Mouse (Mus musculus) liver, embryonic 15.5 days (tissue): ENCODE results near the gene Cck. TPM values are rescaled to one million over a fixed set of nuclear protein-coding genes. Genes with fewer than 3 reads are reported as not detected.

Source experiments
- ATAC-seq: fragments of 200-750 bp; cut with Nextera tagmentation; 2 replicates; pipeline ENCODE4 v1.8.0; 2017; ENCODE audit warnings: moderate number of reproducible peaks, mild to moderate bottlenecking, moderate library complexity; ENCODE audit not compliant: insufficient read depth
- H3K27ac ChIP-seq: fragments of 300-500 bp; sonication (generic); replicated peaks from 2 replicates; pipeline ENCODE4 v1.5.1; 2015; ENCODE audit warnings: mild to moderate bottlenecking, inconsistent platforms
- H3K27me3 ChIP-seq: fragments of 300-500 bp; sonication (generic); 2 replicates; pipeline ENCODE4 v1.6.1; 2015; ENCODE audit warnings: mild to moderate bottlenecking, inconsistent platforms
- H3K36me3 ChIP-seq: fragments of 300-500 bp; sonication (generic); replicated peaks from 2 replicates; pipeline ENCODE4 v1.6.1; 2015; ENCODE audit warnings: moderate library complexity, mild to moderate bottlenecking, inconsistent platforms
- H3K4me1 ChIP-seq: fragments of 300-500 bp; sonication (generic); replicated peaks from 2 replicates; pipeline ENCODE4 v1.6.1; 2015; ENCODE audit warnings: inconsistent platforms
- H3K4me2 ChIP-seq: fragments of 300-500 bp; sonication (generic); 2 replicates; pipeline ENCODE4 v1.6.1; 2015; ENCODE audit warnings: moderate library complexity, mild to moderate bottlenecking, inconsistent platforms
- H3K4me3 ChIP-seq: fragments of 300-500 bp; sonication (generic); replicated peaks from 2 replicates; pipeline ENCODE4 v1.5.1; 2015; ENCODE audit warnings: mild to moderate bottlenecking, inconsistent platforms
- H3K9ac ChIP-seq: fragments of 300-500 bp; sonication (generic); 2 replicates; pipeline ENCODE4 v1.6.1; 2015; ENCODE audit warnings: moderate library complexity, mild to moderate bottlenecking, inconsistent platforms
- H3K9me3 ChIP-seq: fragments of 300-500 bp; sonication (generic); replicated peaks from 2 replicates; pipeline ENCODE4 v1.6.1; 2016; ENCODE audit warnings: inconsistent platforms
- WGBS: fragments of 180-500 bp; shearing (Covaris S2); methylation state at CpG from one replicate; pipeline ENCODE4 v1.1.7; 2015; ENCODE audit warnings: mixed read lengths; ENCODE audit not compliant: insufficient replicate concordance; 5-methylcytosine and 5-hydroxymethylcytosine counted together
- polyA plus RNA-seq: library from polyadenylated mRNA; unstranded; fragments of >200 nt; fragmentation: Nextera tagmentation; extraction: Ambion mirVana; gene quantifications from 2 replicates; pipeline ENCODE4 v1.2.1, GENCODE M21; 2015

Cck gene
- 0.17 and 0.32 TPM in 2 replicates for polyA plus RNA-seq

DNA sequence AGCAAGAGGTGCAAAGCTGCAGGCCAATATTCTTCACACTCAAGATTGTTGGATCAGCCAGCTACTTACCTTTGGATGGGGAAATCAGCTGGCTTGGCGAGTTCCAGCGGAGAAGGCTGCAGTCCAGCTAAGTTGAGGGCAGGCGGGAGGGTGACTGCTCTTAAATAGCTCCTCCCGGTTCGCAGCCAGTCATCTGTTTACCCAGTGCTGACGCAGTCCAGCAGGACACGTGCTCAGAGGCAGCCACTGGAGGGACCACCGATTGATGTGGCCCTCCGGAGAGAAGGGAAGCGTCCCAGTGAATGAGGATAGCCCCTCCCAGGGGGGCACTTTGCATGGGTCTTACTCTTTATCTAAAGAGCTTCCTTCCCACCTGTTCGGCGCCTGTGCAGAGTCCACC is at the start of gene Cck:
TSS of gene Cck (minus strand) at position 166 of the 400 bp plus-strand sequence.
- no peak within 1 kb of the TSS for H3K4me2 ChIP-seq

DNA sequence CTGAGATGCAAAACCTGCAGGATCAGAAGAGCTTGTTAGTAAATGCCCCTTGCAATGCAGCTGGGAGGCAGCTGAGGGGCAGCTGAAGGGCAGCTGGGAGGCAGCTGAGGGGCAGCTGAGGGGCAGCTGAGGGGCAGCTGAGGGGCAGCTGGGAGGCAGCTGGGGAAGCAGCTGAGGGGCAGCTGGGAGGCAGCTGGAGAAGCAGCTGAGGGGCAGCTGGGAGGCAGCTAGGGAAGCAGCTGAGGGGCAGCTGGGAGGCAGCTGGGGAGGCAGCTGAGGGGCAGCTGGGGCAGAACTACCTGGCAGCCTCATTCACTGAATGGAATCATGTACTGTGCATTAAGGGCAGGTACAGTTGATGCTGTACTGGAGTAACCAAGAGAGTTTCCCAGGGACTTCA is 46.0 kb upstream of the Cck start:
- Histone ChIP-seq H3K27ac (no peak overlapping the region), H3K4me1 (no peaks in the 10 kb centered on the region), H3K9ac (no peak overlapping the region), H3K36me3 (no peaks in the 10 kb centered on the region), H3K4me3 (no peak overlapping the region), H3K9me3 (no peaks in the 10 kb centered on the region), H3K27me3 (no peaks in the 10 kb centered on the region), H3K4me2 (no peak overlapping the region)
- ATAC-seq = no peak; the same call in 1 of the 2 replicates

More for the DNA sequence above, at the start of gene Cck:
- Histone ChIP-seq H3K9ac (no peak within 1 kb of the TSS), H3K4me1 (peaks cover 6% of the 10 kb centered on the region; the same call in 1 of the 2 replicates), H3K27ac (no peak within 1 kb of the TSS), H3K9me3 (no peaks in the 10 kb centered on the region), H3K36me3 (no peaks in the 10 kb centered on the region), H3K27me3 (peaks cover 60% of the 10 kb centered on the region), H3K4me3 (no peak within 1 kb of the TSS)
- 5% methylated on average over 12 of the region's 12 CpGs for WGBS
- no peak for ATAC-seq

DNA sequence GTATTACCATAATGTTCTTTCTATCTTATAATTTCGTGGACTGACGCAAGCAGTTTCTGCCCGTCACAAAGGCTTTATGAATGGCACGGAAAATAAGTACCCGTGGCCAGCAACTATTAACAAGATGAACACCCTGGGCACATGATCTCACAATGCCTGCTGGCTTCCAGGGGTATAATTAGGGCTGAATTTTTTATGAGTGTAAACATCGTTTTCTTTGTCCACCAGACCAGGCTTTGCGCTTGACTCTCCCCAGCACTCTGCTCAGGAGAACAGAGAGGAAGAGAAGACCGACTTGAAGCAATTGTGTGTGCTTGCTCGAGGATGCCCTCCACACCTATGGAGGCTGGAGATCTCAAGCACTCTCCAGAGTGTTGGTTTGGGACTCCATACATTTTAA is 37.1 kb upstream of the Cck start:
- Histone ChIP-seq H3K4me1 (no peaks in the 10 kb centered on the region), H3K9me3 (no peaks in the 10 kb centered on the region), H3K36me3 (no peaks in the 10 kb centered on the region), H3K4me3 (no peak overlapping the region), H3K27me3 (no peaks in the 10 kb centered on the region; the same call in 1 of the 2 replicates), H3K9ac (no peak overlapping the region), H3K4me2 (no peak overlapping the region), H3K27ac (no peak overlapping the region)
- 65% methylated on average over 9 of the region's 9 CpGs for WGBS
- ATAC-seq = no peak

DNA sequence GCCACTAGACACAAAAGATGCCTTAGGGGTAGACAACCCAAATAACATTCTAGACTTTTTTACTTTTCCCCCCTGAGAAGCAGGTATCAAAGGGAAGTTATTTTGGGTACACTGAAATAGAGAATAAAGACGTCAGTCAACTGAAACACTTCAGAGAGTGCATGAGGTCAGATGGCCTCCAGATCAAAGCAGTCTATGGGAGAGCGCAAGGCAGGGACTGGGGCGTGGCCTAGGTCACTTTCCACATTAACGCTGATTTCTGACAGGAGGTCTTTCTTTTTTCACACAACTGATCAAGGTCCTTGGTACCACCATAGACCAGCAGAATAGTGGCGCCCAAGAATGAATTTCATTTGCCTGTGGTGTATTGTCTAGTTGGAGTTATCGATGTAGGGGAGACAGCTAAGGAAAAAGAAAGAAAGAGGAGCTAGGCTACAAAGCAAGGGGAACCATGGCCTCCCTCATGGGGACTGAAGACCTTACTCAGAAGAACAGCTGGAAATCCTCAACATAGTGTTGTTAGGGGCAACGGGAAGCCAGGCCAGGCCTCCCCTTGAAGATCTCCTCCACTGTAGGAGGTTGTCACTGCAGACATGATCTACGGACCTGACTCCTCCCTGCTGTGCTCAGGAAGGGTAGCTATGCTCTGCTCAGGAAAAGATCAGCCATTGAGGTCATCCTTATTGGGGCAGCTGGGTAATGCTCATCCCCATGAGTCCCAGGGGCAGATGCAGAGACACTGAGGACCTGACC is 33.3 kb upstream of the Cck start:
- H3K4me3 ChIP-seq = no peak overlapping the region
- no peak overlapping the region for H3K4me2 ChIP-seq
- H3K9ac ChIP-seq = no peak overlapping the region
- 58% methylated on average over 8 of the region's 8 CpGs for WGBS
- no peak for ATAC-seq
- no peaks in the 10 kb centered on the region for H3K4me1 ChIP-seq
- H3K27ac ChIP-seq = no peak overlapping the region
- no peaks in the 10 kb centered on the region for H3K9me3 ChIP-seq
- H3K36me3 ChIP-seq = no peaks in the 10 kb centered on the region
- no peaks in the 10 kb centered on the region; the same call in 1 of the 2 replicates for H3K27me3 ChIP-seq

DNA sequence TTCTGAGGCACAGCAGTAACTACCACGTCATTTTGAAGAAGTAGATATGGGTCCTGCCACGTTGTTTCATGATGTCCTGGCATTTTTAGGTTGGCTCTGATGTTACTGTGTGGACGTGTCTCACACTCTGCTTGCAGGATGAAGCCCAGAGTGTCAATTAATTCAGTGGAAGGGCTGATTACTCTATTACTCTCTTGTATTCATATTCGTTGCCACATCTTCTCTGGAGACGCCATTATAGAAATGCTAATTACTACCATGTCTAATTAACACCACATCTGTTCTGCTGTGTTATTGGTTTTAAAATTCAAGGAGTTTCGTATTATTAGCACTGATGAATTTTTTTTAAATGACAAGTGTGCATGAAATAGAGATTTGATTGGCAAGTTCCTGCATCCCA is 30.7 kb upstream of the Cck start:
- Histone ChIP-seq H3K36me3 (no peaks in the 10 kb centered on the region), H3K27ac (no peak overlapping the region), H3K4me3 (no peak overlapping the region), H3K4me1 (no peaks in the 10 kb centered on the region), H3K27me3 (no peaks in the 10 kb centered on the region; the same call in 1 of the 2 replicates), H3K9me3 (no peaks in the 10 kb centered on the region), H3K9ac (no peak overlapping the region), H3K4me2 (no peak overlapping the region)
- WGBS = 57% methylated on average over 6 of the region's 6 CpGs
- ATAC-seq = no peak

DNA sequence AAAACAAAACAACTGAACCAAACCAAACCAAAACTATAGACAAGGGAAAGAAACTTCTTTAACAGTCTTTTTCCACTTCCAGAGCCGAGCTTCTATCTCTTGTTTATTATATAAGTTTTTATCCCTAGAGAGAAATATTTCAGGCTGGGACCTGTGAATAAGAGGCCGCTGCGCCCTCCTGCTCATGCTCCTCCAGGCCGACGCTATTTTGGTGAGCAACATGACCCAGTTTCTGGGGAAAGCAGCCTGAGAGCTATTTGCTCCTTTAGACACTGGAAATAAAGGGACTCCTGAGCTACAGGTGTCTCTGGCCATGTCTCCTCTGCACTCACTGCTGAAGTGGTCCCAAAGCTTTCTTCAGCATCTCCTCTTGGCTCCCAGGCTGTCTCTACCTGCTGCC is 24.6 kb upstream of the Cck start:
- H3K9me3 ChIP-seq = no peaks in the 10 kb centered on the region
- no peak overlapping the region for H3K9ac ChIP-seq
- H3K4me2 ChIP-seq = no peak overlapping the region
- no peak overlapping the region for H3K4me3 ChIP-seq
- 70% methylated on average over 5 of the region's 5 CpGs for WGBS
- no peak overlapping the region for H3K27ac ChIP-seq
- no peak for ATAC-seq
- no peaks in the 10 kb centered on the region for H3K36me3 ChIP-seq
- no peaks in the 10 kb centered on the region for H3K27me3 ChIP-seq
- no peaks in the 10 kb centered on the region for H3K4me1 ChIP-seq

DNA sequence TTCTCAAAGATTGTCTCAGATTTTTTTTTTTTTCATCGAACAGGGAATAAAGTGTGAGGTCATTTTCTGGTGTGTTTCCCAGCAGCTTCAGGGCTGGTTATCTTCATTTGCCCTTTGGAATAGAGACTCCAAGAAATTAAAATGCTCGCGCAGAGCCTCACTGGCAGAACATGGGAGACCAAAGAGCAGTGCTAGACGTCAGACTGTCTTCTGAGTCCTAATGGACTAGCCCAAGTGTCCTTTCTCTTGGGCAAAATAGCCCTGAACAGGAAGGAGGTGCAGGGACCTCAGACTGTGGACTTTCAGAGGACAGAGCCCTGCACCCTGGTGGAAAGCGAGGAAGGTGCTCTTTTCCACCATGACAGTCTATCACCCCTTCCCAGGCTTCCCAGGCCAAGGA is 19.0 kb upstream of the Cck start:
- Histone ChIP-seq H3K9me3 (no peaks in the 10 kb centered on the region), H3K27ac (no peak overlapping the region), H3K36me3 (no peaks in the 10 kb centered on the region), H3K4me1 (no peaks in the 10 kb centered on the region), H3K27me3 (no peaks in the 10 kb centered on the region), H3K9ac (no peak overlapping the region), H3K4me2 (no peak overlapping the region), H3K4me3 (no peak overlapping the region)
- ATAC-seq = no peak
- WGBS = 57% methylated on average over 5 of the region's 5 CpGs

DNA sequence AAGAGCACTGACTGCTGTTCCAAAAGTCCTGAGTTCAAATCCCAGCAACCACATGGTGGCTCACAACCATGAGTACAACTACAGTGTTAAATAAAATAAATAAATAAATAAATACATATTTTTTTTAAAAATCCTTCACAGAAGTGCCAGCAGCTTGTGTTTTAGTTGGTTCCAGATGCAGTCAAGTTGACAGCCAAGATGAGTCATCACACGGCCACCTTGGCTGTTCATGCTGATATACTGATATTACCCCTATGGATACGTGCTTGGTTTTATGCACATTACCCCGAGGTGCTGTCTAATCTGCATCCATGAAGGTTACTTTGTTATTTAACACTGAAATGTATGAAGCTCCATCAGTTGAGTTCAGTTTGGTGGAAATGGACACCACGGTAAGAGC is 16.4 kb upstream of the Cck start:
- Histone ChIP-seq H3K27me3 (no peaks in the 10 kb centered on the region), H3K27ac (no peak overlapping the region), H3K36me3 (no peaks in the 10 kb centered on the region), H3K9me3 (no peaks in the 10 kb centered on the region), H3K4me2 (no peak overlapping the region), H3K4me3 (no peak overlapping the region), H3K9ac (no peak overlapping the region), H3K4me1 (no peaks in the 10 kb centered on the region)
- no peak for ATAC-seq
- WGBS = 55% methylated on average over 4 of the region's 4 CpGs

DNA sequence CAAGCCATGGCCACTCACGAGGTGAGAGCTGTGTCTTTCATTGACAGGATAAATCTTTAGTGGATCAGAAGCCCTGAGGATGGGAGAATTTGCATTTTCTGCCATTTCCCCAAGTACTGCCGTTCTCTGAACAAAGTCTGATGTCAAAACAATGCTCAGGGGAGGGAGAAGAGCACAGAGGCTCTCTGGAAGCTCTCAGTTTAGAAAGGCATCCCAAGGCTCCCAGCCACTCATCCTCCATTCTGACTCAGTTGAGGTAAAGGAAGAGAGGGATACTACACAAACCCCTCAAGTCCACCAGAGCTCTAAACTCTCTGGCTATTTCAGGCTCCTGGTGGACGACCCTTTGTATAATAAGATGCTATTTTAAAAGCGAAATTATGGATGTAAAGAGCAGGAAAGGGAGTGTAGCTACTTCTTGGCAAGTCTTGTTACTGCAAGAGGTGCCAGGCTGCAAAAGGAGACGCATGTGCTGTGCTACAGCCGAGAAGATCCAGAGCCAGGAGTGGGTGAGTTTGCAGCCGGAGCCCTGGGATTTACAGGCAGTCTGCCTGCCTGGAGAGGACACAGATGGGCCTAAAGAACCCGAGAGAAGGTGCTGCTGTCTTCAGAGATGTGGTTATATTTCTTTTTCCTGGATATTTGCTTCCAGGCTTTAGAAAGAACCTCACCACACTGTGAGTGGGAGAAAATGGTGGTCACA is 11.1 kb upstream of the Cck start:
- Histone ChIP-seq H3K27me3 (no peaks in the 10 kb centered on the region), H3K4me2 (no peak overlapping the region), H3K27ac (no peak overlapping the region), H3K9ac (no peak overlapping the region), H3K36me3 (no peaks in the 10 kb centered on the region), H3K4me3 (no peak overlapping the region), H3K4me1 (no peaks in the 10 kb centered on the region), H3K9me3 (no peaks in the 10 kb centered on the region)
- 39% methylated on average over 8 of the region's 8 CpGs for WGBS
- ATAC-seq = no peak

DNA sequence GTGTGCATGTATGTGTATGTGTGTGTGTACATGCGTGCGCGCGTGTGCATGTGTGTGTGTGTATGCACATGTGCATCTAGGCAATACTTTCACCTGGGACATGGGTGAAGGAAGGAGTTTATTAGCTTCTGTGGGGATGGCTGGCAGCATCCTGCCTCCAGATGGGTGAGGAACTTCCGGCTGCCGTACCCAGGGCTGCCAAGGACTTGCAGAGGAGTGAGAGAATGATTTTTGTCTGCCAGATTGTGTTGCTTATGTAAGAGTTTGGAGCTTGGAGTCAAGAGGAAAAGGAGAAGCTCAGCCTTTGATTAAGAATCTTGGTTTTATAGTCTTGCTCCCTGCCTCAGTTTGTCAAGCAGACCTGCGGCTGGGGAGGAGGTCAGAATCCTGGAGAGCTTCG is 9.9 kb upstream of the Cck start:
- H3K27ac ChIP-seq = no peak overlapping the region
- 75% methylated on average over 8 of the region's 8 CpGs for WGBS
- no peak overlapping the region for H3K4me3 ChIP-seq
- no peak overlapping the region for H3K4me2 ChIP-seq
- no peaks in the 10 kb centered on the region for H3K27me3 ChIP-seq
- no peaks in the 10 kb centered on the region for H3K9me3 ChIP-seq
- no peaks in the 10 kb centered on the region for H3K4me1 ChIP-seq
- no peak for ATAC-seq
- no peak overlapping the region for H3K9ac ChIP-seq
- H3K36me3 ChIP-seq = no peaks in the 10 kb centered on the region

DNA sequence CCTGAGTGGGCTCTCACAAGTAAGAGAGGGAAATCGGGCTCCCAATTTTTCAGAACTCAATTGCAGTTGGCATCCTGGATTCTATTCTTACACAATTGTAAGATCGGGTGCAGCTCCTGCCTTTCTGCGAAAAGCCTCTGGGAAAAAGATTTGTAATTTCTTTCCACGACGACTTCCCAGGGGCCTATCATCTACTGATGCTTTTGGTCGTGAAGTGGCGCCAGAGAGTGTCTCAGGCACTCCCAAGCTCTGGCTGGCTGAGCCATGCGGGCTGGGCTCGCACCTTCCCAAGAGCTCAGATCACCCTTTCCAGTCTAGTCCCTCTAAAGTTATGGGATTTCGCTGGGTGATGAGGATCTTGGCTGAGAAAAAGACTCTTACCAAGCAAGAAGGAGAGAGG is 608 bp upstream of the Cck start:
- Histone ChIP-seq H3K9ac (no peak overlapping the region), H3K4me3 (no peak overlapping the region), H3K4me2 (no peak overlapping the region), H3K4me1 (peaks cover 6% of the 10 kb centered on the region; the same call in 1 of the 2 replicates), H3K27ac (no peak overlapping the region), H3K9me3 (no peaks in the 10 kb centered on the region), H3K36me3 (no peaks in the 10 kb centered on the region), H3K27me3 (peaks cover 60% of the 10 kb centered on the region)
- WGBS = 28% methylated on average over 10 of the region's 10 CpGs
- no peak for ATAC-seq
